Mouse (Mus musculus): ENCODE data around the gene Anp32a. TPM values are rescaled to one million over a fixed set of nuclear protein-coding genes. Genes with fewer than 3 reads are reported as not detected.

The Anp32a gene
- polyA plus RNA-seq, 1 experiment from 2014 or later: 107 TPM

- H3K4me1 ChIP-seq (ENCODE audit: control insufficient read depth, insufficient read depth, low read length): peaks cover 37% of the 10 kb centered on the region
- WGBS: 71% methylated on average over 6 of the region's 6 CpGs
- H3K9ac ChIP-seq (ENCODE audit: low read depth, low read length): no peak overlapping the region
- no peaks in the 10 kb centered on the region for H3K27me3 ChIP-seq (ENCODE audit: control insufficient read depth, insufficient read depth, low read depth, low read length)
- no peak for ATAC-seq
- no peaks in the 10 kb centered on the region for H3K9me3 ChIP-seq (replicated peaks; ENCODE audit: control insufficient read depth, low read length, poor library complexity, severe bottlenecking)
- H3K36me3 ChIP-seq (ENCODE audit: control insufficient read depth, insufficient read depth, low read length): peaks cover 16% of the 10 kb centered on the region
- no peak overlapping the region for H3K4me2 ChIP-seq (ENCODE audit: low read length)
- no peak overlapping the region for H3K27ac ChIP-seq (ENCODE audit: low read length)
- H3K4me3 ChIP-seq (ENCODE audit: low read depth, low read length): no peak overlapping the region
These were observed 29.7 kb downstream of the Anp32a start for GRCm38 (mm10) chr9:62370648-62371280.

GRCm38 (mm10) chr9:62371745-62372555, 30.9 kb downstream of the Anp32a start:
- H3K9ac ChIP-seq (ENCODE audit: low read depth, low read length): no peak overlapping the region
- H3K27me3 ChIP-seq (ENCODE audit: control insufficient read depth, insufficient read depth, low read depth, low read length): no peaks in the 10 kb centered on the region
- H3K9me3 ChIP-seq (replicated peaks; ENCODE audit: control insufficient read depth, low read length, poor library complexity, severe bottlenecking): no peaks in the 10 kb centered on the region
- H3K4me3 ChIP-seq (ENCODE audit: low read depth, low read length): no peak overlapping the region
- peaks cover 26% of the 10 kb centered on the region for H3K4me1 ChIP-seq (ENCODE audit: control insufficient read depth, insufficient read depth, low read length)
- peaks cover 17% of the 10 kb centered on the region for H3K36me3 ChIP-seq (ENCODE audit: control insufficient read depth, insufficient read depth, low read length)
- no peak overlapping the region for H3K4me2 ChIP-seq (ENCODE audit: low read length)
- ATAC-seq: no peak
- no peak overlapping the region for H3K27ac ChIP-seq (ENCODE audit: low read length)
- WGBS: 74% methylated on average over 16 of the region's 16 CpGs

- WGBS: 83% methylated on average over 9 of the region's 9 CpGs
- ATAC-seq: no peak
- H3K9ac ChIP-seq (ENCODE audit: low read depth, low read length): no peak overlapping the region
- H3K9me3 ChIP-seq (replicated peaks; ENCODE audit: control insufficient read depth, low read length, poor library complexity, severe bottlenecking): no peaks in the 10 kb centered on the region
- peaks cover 17% of the 10 kb centered on the region for H3K36me3 ChIP-seq (ENCODE audit: control insufficient read depth, insufficient read depth, low read length)
- H3K27me3 ChIP-seq (ENCODE audit: control insufficient read depth, insufficient read depth, low read depth, low read length): no peaks in the 10 kb centered on the region
- peaks cover 20% of the 10 kb centered on the region for H3K4me1 ChIP-seq (ENCODE audit: control insufficient read depth, insufficient read depth, low read length)
- no peak overlapping the region for H3K4me3 ChIP-seq (ENCODE audit: low read depth, low read length)
- no peak overlapping the region for H3K4me2 ChIP-seq (ENCODE audit: low read length)
- H3K27ac ChIP-seq (ENCODE audit: low read length): no peak overlapping the region
These were observed 31.6 kb downstream of the Anp32a start for GRCm38 (mm10) chr9:62372556-62373221.

GRCm38 (mm10) chr9:62373222-62374123, 32.4 kb downstream of the Anp32a start:
- Histone ChIP-seq H3K9me3 (replicated peaks; ENCODE audit: control insufficient read depth, low read length, poor library complexity, severe bottlenecking) (no peaks in the 10 kb centered on the region), H3K9ac (ENCODE audit: low read depth, low read length) (no peak overlapping the region), H3K36me3 (ENCODE audit: control insufficient read depth, insufficient read depth, low read length) (peaks cover 24% of the 10 kb centered on the region), H3K4me3 (ENCODE audit: low read depth, low read length) (no peak overlapping the region), H3K4me1 (ENCODE audit: control insufficient read depth, insufficient read depth, low read length) (peaks cover 13% of the 10 kb centered on the region), H3K27ac (ENCODE audit: low read length) (no peak overlapping the region), H3K27me3 (ENCODE audit: control insufficient read depth, insufficient read depth, low read depth, low read length) (no peaks in the 10 kb centered on the region), H3K4me2 (ENCODE audit: low read length) (no peak overlapping the region)
- 68% methylated on average over 18 of the region's 18 CpGs for WGBS
- ATAC-seq: no peak

- Histone ChIP-seq H3K4me2 (ENCODE audit: low read length) (no peak overlapping the region), H3K4me1 (ENCODE audit: control insufficient read depth, insufficient read depth, low read length) (peaks cover 10% of the 10 kb centered on the region), H3K36me3 (ENCODE audit: control insufficient read depth, insufficient read depth, low read length) (peaks cover 26% of the 10 kb centered on the region), H3K4me3 (ENCODE audit: low read depth, low read length) (no peak overlapping the region), H3K27ac (ENCODE audit: low read length) (no peak overlapping the region), H3K9ac (ENCODE audit: low read depth, low read length) (no peak overlapping the region), H3K27me3 (ENCODE audit: control insufficient read depth, insufficient read depth, low read depth, low read length) (no peaks in the 10 kb centered on the region), H3K9me3 (replicated peaks; ENCODE audit: control insufficient read depth, low read length, poor library complexity, severe bottlenecking) (no peaks in the 10 kb centered on the region)
- 68% methylated on average over 3 of the region's 3 CpGs for WGBS
- no peak for ATAC-seq
These were observed 33.2 kb downstream of the Anp32a start for GRCm38 (mm10) chr9:62374276-62374675.

- ATAC-seq: no peak
- no peak overlapping the region for H3K9ac ChIP-seq (ENCODE audit: low read depth, low read length)
- H3K4me1 ChIP-seq (ENCODE audit: control insufficient read depth, insufficient read depth, low read length): no peaks in the 10 kb centered on the region
- H3K4me2 ChIP-seq (ENCODE audit: low read length): no peak overlapping the region
- peaks cover 26% of the 10 kb centered on the region for H3K36me3 ChIP-seq (ENCODE audit: control insufficient read depth, insufficient read depth, low read length)
- no peak overlapping the region for H3K27ac ChIP-seq (ENCODE audit: low read length)
- H3K9me3 ChIP-seq (replicated peaks; ENCODE audit: control insufficient read depth, low read length, poor library complexity, severe bottlenecking): no peaks in the 10 kb centered on the region
- no peak overlapping the region for H3K4me3 ChIP-seq (ENCODE audit: low read depth, low read length)
- 95% methylated on average over 10 of the region's 10 CpGs for WGBS
- H3K27me3 ChIP-seq (ENCODE audit: control insufficient read depth, insufficient read depth, low read depth, low read length): no peaks in the 10 kb centered on the region
These were observed 36.8 kb downstream of the Anp32a start for GRCm38 (mm10) chr9:62377897-62378296.

- H3K4me1 ChIP-seq (ENCODE audit: control insufficient read depth, insufficient read depth, low read length): no peaks in the 10 kb centered on the region
- H3K9me3 ChIP-seq (replicated peaks; ENCODE audit: control insufficient read depth, low read length, poor library complexity, severe bottlenecking): no peaks in the 10 kb centered on the region
- ATAC-seq: no peak
- WGBS: 73% methylated on average over 5 of the region's 5 CpGs
- H3K36me3 ChIP-seq (ENCODE audit: control insufficient read depth, insufficient read depth, low read length): peaks cover 18% of the 10 kb centered on the region
- H3K9ac ChIP-seq (ENCODE audit: low read depth, low read length): no peak overlapping the region
- no peak overlapping the region for H3K4me2 ChIP-seq (ENCODE audit: low read length)
- no peak overlapping the region for H3K4me3 ChIP-seq (ENCODE audit: low read depth, low read length)
- no peaks in the 10 kb centered on the region for H3K27me3 ChIP-seq (ENCODE audit: control insufficient read depth, insufficient read depth, low read depth, low read length)
- H3K27ac ChIP-seq (ENCODE audit: low read length): no peak overlapping the region
These were observed 39.3 kb downstream of the Anp32a start for GRCm38 (mm10) chr9:62380351-62380750.

GRCm38 (mm10) chr9:62381402-62381913, 40.4 kb downstream of the Anp32a start:
- peaks cover 13% of the 10 kb centered on the region for H3K36me3 ChIP-seq (ENCODE audit: control insufficient read depth, insufficient read depth, low read length)
- H3K27me3 ChIP-seq (ENCODE audit: control insufficient read depth, insufficient read depth, low read depth, low read length): no peaks in the 10 kb centered on the region
- no peaks in the 10 kb centered on the region for H3K9me3 ChIP-seq (replicated peaks; ENCODE audit: control insufficient read depth, low read length, poor library complexity, severe bottlenecking)
- H3K27ac ChIP-seq (ENCODE audit: low read length): no peak overlapping the region
- WGBS: 59% methylated on average over 8 of the region's 8 CpGs
- H3K4me3 ChIP-seq (ENCODE audit: low read depth, low read length): no peak overlapping the region
- H3K4me1 ChIP-seq (ENCODE audit: control insufficient read depth, insufficient read depth, low read length): no peaks in the 10 kb centered on the region
- H3K9ac ChIP-seq (ENCODE audit: low read depth, low read length): no peak overlapping the region
- no peak for ATAC-seq
- H3K4me2 ChIP-seq (ENCODE audit: low read length): no peak overlapping the region
